Mouse (Mus musculus) heart, embryonic 12.5 days (tissue): ENCODE measurements around the gene Hebp2. TPM values are rescaled to one million over a fixed set of nuclear protein-coding genes. Genes with fewer than 3 reads are reported as not detected.
A peak's percentile ranks its signal among the peaks of the same experiment; 100 is the strongest.

Source experiments
- ATAC-seq: fragments of 200-750 bp; cut with Nextera tagmentation; 2 replicates; pipeline ENCODE4 v1.8.0; 2017; ENCODE audit warnings: moderate TSS enrichment, moderate library complexity; ENCODE audit not compliant: insufficient number of reproducible peaks, low FRiP score
- H3K27ac ChIP-seq: fragments of 300-500 bp; sonication (generic); 2 replicates; pipeline ENCODE4 v1.5.1; 2016; ENCODE audit warnings: mild to moderate bottlenecking, moderate library complexity; ENCODE audit not compliant: poor library complexity, severe bottlenecking
- H3K27me3 ChIP-seq: fragments of 300-500 bp; sonication (generic); replicated peaks from 2 replicates; pipeline ENCODE4 v1.6.1; 2016; ENCODE audit warnings: mild to moderate bottlenecking, moderate library complexity
- H3K36me3 ChIP-seq: fragments of 300-500 bp; sonication (generic); 2 replicates; pipeline ENCODE4 v1.6.1; 2016; ENCODE audit warnings: mild to moderate bottlenecking, moderate library complexity
- H3K4me1 ChIP-seq: fragments of 300-500 bp; sonication (generic); replicated peaks from 2 replicates; pipeline ENCODE4 v1.6.1; 2016; ENCODE audit warnings: mild to moderate bottlenecking
- H3K4me2 ChIP-seq: fragments of 300-500 bp; sonication (generic); 2 replicates; pipeline ENCODE4 v1.6.1; 2016; ENCODE audit warnings: mild to moderate bottlenecking, moderate library complexity
- H3K4me3 ChIP-seq: fragments of 300-500 bp; sonication (generic); 2 replicates; pipeline ENCODE4 v1.5.1; 2016; ENCODE audit warnings: mild to moderate bottlenecking
- H3K9ac ChIP-seq: fragments of 300-500 bp; sonication (generic); 2 replicates; pipeline ENCODE4 v1.6.1; 2016; ENCODE audit warnings: mild to moderate bottlenecking, moderate library complexity
- H3K9me3 ChIP-seq: fragments of 300-500 bp; sonication (generic); replicated peaks from 2 replicates; pipeline ENCODE4 v1.6.1; 2016; ENCODE audit warnings: mild to moderate bottlenecking, moderate library complexity
- WGBS: fragments of 180-500 bp; shearing (Covaris S2); methylation state at CpG from one replicate; pipeline ENCODE4 v1.1.7; 2016; 5-methylcytosine and 5-hydroxymethylcytosine counted together
- polyA plus RNA-seq: library from polyadenylated mRNA; unstranded; fragments of >200 nt; fragmentation: Nextera tagmentation; extraction: Ambion mirVana; gene quantifications from 2 replicates; pipeline ENCODE4 v1.2.1, GENCODE M21; 2016

Gene Hebp2
- polyA plus RNA-seq, 1 experiment from 2014 or later: 17.9 TPM

DNA sequence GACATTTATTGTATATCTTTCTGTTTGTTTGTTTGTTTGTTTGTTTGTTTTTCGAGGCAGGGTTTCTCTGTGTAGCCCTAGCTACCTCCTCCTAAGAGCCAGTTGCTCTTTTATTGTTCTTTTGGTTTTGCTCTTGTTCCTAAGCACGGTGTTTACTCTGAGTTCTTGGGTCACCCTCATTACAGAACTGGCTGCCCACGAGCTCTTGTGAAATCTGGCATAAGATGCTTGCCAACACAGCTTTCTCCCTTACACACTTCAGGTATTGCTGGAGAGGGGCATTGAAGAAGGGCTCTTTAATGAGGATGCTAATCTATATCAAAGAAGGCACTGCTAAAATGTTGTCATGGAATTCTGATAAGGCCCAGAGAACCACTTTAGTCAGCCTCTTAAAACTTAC lies 35.2 kb downstream of the Hebp2 start:
- Histone ChIP-seq H3K9me3 (no peaks in the 10 kb centered on the region), H3K4me2 (no peak overlapping the region), H3K4me3 (no peak overlapping the region), H3K4me1 (peaks cover 23% of the 10 kb centered on the region), H3K9ac (no peak overlapping the region), H3K27me3 (no peaks in the 10 kb centered on the region), H3K27ac (no peak overlapping the region), H3K36me3 (peaks cover 18% of the 10 kb centered on the region)
- 79% methylated on average over 3 of the region's 3 CpGs for WGBS
- no peak for ATAC-seq

DNA sequence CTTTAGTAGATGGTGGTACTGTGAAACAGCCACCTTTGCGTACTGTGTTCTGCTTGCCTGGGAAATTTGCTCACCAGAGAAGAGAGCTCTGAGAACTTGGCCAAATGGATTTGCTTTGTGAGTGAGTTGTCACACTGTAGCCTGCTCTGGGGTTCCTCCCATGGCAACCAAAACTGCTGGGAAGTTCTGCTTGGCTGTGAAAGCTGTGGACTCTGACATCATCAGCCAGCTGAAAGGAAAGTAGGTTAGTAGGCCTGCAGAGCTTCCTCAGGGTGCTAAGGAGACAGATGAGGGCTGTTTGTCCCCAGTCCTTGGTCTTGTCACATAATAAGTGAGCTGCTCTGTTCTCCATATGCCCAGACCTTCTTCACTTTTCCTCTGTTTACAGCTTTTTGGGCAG lies 37.3 kb downstream of the Hebp2 start:
- H3K4me3 ChIP-seq: no peak overlapping the region
- WGBS: 87% methylated on average over 1 of the region's 1 CpGs
- no peak overlapping the region for H3K27ac ChIP-seq
- no peak overlapping the region for H3K4me2 ChIP-seq
- H3K9me3 ChIP-seq: no peaks in the 10 kb centered on the region
- peaks cover 18% of the 10 kb centered on the region for H3K4me1 ChIP-seq
- H3K27me3 ChIP-seq: no peaks in the 10 kb centered on the region
- H3K36me3 ChIP-seq: peaks cover 15% of the 10 kb centered on the region
- no peak for ATAC-seq
- no peak overlapping the region for H3K9ac ChIP-seq

DNA sequence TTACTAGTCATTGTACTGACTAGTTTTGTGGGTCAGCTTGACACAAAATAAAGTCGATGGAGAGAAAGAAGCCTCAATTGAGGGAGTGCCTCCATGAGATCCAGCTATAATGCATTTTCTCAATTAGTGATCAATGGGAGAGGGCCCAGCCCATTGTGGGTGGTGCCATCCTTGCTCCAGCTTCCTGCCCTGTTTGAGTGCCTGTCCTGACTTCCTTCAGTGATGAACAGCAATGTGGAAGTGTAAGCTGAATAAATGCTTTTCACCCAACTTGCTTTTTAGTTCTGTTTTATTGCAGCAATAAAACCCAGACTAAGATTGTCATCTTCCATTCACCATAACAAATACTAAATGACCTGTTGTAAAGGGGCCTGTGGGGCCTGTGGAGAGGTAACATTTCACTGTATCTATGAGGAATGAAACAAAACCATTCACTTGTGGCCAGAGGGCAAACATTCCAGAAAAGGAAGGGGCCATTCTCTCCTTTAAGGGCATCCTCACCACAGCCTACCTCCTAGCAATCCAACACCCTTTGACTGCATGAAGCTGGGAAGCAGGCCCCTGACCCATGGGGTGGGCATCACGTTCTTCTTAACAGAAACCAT lies 37.9 kb downstream of the Hebp2 start:
- WGBS: 68% methylated on average over 2 of the region's 2 CpGs

DNA sequence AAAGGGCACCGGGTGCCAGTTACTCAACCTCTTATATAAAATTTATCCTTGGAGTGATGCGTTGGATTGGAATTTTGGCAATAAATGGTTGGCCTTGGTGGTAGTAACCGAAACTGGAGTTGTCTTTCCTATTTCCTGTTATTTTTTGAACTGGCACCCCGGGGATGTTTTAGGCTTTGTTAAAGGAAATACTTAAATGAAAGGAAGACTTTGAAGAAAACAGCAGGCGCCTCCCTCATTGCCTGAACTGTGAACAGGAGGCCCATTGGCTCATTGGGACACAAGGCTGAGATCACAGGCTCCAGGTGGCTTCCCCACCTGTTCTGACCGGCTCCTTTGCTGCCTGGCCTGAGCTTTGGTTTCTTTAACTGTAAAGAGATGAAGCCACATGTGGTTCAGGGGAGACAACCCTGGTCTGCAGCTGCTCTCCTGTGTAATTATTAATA lies 39.4 kb downstream of the Hebp2 start:
- H3K27me3 ChIP-seq: no peaks in the 10 kb centered on the region

More for the DNA sequence above, 37.9 kb downstream of the Hebp2 start:
- Histone ChIP-seq H3K4me1 (peaks cover 18% of the 10 kb centered on the region), H3K27me3 (no peaks in the 10 kb centered on the region), H3K9me3 (no peaks in the 10 kb centered on the region), H3K36me3 (peaks cover 15% of the 10 kb centered on the region), H3K27ac (no peak overlapping the region), H3K4me2 (no peak overlapping the region), H3K9ac (no peak overlapping the region), H3K4me3 (no peak overlapping the region)
- ATAC-seq: no peak

DNA sequence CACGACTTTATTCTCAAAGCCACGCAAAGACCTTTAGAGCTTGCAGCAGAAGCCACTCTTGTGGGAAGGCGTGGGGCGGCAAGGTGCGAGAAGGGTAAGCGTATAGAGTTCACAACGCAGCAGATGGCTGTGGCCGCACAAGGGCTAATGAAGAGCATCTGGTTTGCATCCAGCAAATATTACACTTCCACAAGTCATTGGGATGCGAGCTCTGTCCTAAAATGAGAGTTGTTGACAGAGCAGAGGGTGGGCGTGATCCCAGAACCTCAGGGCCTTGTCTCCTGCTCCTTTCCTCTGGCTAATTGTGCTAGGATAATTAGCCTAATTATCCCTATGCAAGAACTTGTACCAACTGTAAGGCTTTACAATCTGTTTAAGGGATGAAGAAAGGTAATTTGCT lies 40.2 kb downstream of the Hebp2 start:
- no peak for ATAC-seq
- Histone ChIP-seq H3K4me3 (no peak overlapping the region), H3K4me2 (no peak overlapping the region), H3K27ac (no peak overlapping the region), H3K27me3 (no peaks in the 10 kb centered on the region), H3K9me3 (no peaks in the 10 kb centered on the region), H3K36me3 (peaks cover 15% of the 10 kb centered on the region), H3K4me1 (peaks cover 18% of the 10 kb centered on the region), H3K9ac (no peak overlapping the region)
- WGBS: 71% methylated on average over 10 of the region's 10 CpGs

More for the DNA sequence above, 39.4 kb downstream of the Hebp2 start:
- H3K9ac ChIP-seq: no peak overlapping the region
- whole genome bisulfite sequencing: 69% methylated on average over 6 of the region's 6 CpGs
- no peak overlapping the region for H3K4me3 ChIP-seq
- ATAC-seq: no peak
- H3K36me3 ChIP-seq: peaks cover 13% of the 10 kb centered on the region
- peaks cover 18% of the 10 kb centered on the region for H3K4me1 ChIP-seq
- H3K9me3 ChIP-seq: no peaks in the 10 kb centered on the region
- H3K27ac ChIP-seq: no peak overlapping the region
- H3K4me2 ChIP-seq: no peak overlapping the region

DNA sequence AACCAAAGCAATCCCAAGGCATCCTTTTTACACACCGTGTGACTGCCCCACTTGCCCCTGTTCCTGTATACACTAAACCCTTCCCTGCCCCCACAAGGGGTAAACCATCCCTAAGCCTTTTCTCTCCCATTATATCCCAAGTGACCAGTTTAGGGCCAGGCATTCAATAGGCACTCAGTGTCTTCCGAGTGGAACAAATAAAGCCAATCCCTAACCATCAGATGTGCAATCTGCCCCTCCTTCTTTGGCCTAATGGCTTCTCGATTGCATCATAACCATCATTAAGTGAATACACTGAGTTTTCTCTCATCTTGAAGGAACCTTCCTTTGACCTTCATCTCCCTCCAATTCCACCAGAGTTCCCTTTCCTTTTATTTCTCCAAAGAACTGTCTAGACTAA lies 43.9 kb downstream of the Hebp2 start:
- no peak overlapping the region for H3K27ac ChIP-seq
- no peak for ATAC-seq
- H3K9me3 ChIP-seq: no peaks in the 10 kb centered on the region
- no peak overlapping the region for H3K4me2 ChIP-seq
- no peak overlapping the region for H3K9ac ChIP-seq
- 80% methylated on average over 3 of the region's 3 CpGs for WGBS
- peaks cover 9% of the 10 kb centered on the region; the same call in 1 of the 2 replicates for H3K4me1 ChIP-seq
- H3K36me3 ChIP-seq: peaks cover 36% of the 10 kb centered on the region
- no peaks in the 10 kb centered on the region for H3K27me3 ChIP-seq
- no peak overlapping the region for H3K4me3 ChIP-seq

DNA sequence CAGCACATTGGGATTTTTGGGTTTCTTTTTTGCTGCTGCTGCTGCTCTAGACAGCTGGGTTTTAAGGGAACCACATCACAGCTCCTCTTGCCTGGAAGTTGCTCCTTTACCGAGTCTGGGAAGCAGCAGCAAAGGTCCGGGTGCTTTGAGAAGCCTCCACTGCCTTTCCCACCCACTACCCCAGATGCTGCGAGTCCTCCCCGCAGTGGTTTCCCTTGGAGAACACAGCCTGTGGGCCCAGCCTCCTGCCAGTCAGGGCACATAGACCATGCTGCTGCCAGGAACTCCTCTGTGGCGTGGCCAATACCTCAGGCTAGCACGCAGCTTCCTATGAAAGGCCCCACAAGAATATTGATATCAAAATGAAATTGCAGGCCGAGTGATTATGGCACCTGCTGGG lies 48.8 kb downstream of the Hebp2 start:
- WGBS: 80% methylated on average over 7 of the region's 7 CpGs
- no peak for ATAC-seq
- no peak overlapping the region for H3K27ac ChIP-seq
- no peak overlapping the region for H3K4me2 ChIP-seq
- H3K4me1 ChIP-seq: peaks cover 24% of the 10 kb centered on the region
- no peak overlapping the region for H3K4me3 ChIP-seq
- H3K9ac ChIP-seq: no peak overlapping the region
- no peaks in the 10 kb centered on the region for H3K9me3 ChIP-seq
- no peaks in the 10 kb centered on the region for H3K27me3 ChIP-seq
- H3K36me3 ChIP-seq: peaks cover 26% of the 10 kb centered on the region

DNA sequence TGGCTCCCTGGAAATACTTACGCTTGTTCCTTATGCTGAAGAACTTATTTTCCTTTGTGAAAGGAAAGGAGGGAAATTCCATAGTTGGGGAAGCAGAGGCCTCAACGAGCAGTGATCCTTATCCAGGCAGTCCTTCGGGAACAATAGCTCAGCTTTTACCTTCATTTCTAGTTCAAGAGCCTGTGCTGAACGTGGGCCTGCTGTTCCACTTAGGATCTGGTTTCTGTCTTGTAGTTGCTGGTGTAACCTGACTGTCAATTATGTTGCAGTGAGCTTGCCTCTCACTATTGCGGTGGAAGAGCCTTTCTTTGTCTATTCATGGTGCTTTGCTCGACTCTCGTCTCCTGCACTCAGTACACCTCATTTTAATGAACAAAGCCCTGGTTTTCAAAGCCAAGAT lies 51.6 kb downstream of the Hebp2 start:
- Histone ChIP-seq H3K27me3 (no peaks in the 10 kb centered on the region), H3K9me3 (no peaks in the 10 kb centered on the region), H3K36me3 (peaks cover 11% of the 10 kb centered on the region), H3K9ac (no peak overlapping the region), H3K4me1 (peaks cover 46% of the 10 kb centered on the region), H3K4me3 (no peak overlapping the region), H3K27ac (peak overlapping the region; percentile 75), H3K4me2 (no peak overlapping the region)
- WGBS: 29% methylated on average over 7 of the region's 7 CpGs
- ATAC-seq: no peak

DNA sequence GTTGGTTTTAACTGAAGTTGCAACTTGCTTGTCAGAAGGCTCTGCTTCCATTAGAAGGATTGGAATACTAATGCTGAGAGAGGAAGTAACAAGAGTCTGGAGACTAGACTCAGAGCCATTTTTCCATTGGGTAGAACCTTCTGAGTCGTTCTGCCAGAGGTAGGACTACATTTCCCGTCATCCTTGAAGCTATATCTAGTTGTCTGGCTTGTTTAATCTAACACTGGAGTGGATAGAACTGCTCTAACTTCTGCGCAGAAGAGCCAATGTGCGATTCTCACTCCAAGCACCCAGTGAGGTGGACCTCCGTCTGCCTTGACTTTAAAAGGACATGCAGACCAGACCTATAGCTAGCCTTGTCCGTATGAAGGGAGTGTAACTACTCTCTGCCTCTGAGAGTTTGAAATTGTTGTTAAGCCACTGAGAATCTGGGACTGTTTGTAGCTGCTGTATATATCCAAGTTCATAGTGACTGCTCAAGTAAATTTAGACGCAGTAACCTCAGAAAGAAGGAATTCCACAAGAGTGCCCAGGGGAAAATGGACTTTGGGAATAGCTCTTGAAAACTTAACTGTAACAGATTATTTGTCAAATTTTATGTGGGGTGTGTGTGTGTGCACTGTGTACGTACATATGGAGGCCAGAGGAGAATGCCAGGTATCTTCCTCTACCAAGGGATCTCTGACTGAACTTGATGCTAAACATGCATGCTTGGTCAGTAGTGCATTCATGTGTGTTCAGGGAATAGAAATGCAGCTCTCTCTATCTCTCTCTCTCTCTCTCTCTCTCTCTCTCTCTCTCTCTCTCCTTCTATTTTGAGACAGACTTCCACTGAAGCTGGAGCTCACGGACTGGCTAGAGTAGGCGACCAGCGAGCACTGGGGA lies 52.6 kb downstream of the Hebp2 start:
- Histone ChIP-seq H3K36me3 (peaks cover 4% of the 10 kb centered on the region; the same call in 1 of the 2 replicates), H3K4me3 (no peak overlapping the region), H3K27me3 (no peaks in the 10 kb centered on the region), H3K4me1 (peaks cover 47% of the 10 kb centered on the region), H3K9me3 (no peaks in the 10 kb centered on the region), H3K27ac (peak overlapping the region; percentile 75), H3K9ac (0 out of 2 replicates have a peak overlapping the region, but pooled peaks have one; percentile 14), H3K4me2 (no peak overlapping the region)
- 58% methylated on average over 11 of the region's 11 CpGs for WGBS
- ATAC-seq: no peak

DNA sequence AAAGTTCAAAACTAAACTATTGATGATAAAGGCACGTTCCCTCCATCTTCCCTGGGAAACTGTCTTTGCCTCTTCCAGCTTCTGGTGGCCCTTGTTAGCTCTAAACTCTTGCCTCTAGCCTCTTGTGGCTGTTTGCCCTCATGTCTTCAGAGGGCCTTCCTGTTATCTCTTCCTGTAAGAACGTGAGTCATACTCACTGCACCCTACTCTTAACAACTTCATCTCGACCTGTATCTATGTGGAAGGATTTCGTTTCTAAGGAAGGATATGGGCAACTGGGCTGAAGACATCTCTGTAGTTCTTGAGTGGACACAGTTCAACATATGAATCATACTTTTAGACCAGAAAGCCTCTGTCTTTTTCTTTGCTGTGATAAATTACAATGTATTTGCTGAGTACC lies 53.9 kb downstream of the Hebp2 start:
- H3K4me2 ChIP-seq: no peak overlapping the region
- 29% methylated on average over 4 of the region's 4 CpGs for WGBS
- no peak overlapping the region for H3K9ac ChIP-seq
- peaks cover 47% of the 10 kb centered on the region for H3K4me1 ChIP-seq
- no peak overlapping the region for H3K27ac ChIP-seq
- no peak overlapping the region for H3K4me3 ChIP-seq
- no peaks in the 10 kb centered on the region for H3K27me3 ChIP-seq
- ATAC-seq: no peak
- H3K36me3 ChIP-seq: no peaks in the 10 kb centered on the region
- H3K9me3 ChIP-seq: no peaks in the 10 kb centered on the region

DNA sequence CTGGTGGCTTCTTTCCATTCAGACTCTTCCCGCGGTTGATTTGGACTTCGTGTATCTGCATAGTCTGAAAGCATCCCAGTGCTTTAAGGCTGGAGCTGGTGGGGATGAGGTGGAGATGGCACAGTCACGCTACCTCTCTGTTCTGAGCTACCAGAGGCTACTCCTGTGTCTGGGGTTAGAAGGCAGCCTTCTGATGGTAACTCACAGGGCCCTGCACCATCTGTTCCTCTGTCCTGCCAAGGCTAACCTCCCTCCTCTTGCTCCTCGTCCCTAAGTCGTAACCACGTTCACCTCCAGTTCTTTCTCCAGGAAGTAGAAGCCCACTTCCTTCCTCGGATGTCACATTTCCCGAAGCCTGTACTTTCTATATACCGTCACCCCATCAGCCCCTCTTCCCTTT lies 55.9 kb downstream of the Hebp2 start:
- H3K27me3 ChIP-seq: no peaks in the 10 kb centered on the region
- no peak for ATAC-seq
- H3K4me1 ChIP-seq: peaks cover 47% of the 10 kb centered on the region
- no peaks in the 10 kb centered on the region for H3K36me3 ChIP-seq
- no peak overlapping the region for H3K27ac ChIP-seq
- no peaks in the 10 kb centered on the region for H3K9me3 ChIP-seq
- no peak overlapping the region for H3K4me3 ChIP-seq
- H3K9ac ChIP-seq: no peak overlapping the region
- no peak overlapping the region for H3K4me2 ChIP-seq
- 81% methylated on average over 10 of the region's 10 CpGs for WGBS
